Mouse (Mus musculus): ENCODE measurements around the gene Spock1.

Spock1 gene

DNA sequence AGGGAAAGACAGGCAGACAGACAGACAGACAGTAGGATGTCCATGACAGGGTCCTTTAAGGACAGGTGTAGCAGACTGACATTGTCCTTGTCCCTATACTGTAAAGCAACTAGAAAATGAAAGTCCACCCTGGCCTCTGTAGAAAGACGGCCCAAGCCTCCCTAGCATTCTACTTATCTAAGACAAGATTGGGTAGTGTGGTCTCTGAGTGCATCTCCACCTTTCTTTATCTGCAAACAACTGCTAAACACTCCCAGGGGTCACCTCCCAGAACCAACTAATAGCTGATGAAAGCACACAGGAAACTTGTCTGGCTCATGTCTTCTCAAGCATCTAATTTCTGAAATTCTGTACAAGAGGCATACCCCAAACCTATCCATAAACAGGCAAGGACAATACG is 247.6 kb downstream of the Spock1 start:
- DNase-seq (ENCODE audit: low read depth, low spot score) = no peak

DNA sequence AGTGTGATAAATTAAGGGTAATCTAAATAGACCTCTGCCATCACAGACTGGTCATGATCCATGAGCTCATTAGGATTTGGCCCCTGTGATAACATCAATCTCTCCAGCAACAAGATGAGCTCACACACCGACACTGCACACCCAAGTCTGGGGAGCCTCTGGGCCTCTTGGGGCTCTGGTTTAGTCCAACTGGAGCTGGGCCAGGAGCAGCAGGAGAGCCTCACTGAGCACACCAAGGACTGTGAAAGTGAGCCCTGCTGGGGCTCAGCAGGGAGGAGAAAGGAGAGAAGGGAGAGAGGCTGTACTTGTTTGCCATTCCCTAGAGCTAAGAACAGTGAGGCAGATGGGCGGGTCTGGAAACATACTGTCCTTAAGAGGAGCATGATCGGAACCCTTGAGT is 248.3 kb downstream of the Spock1 start:
- DNase-seq (ENCODE audit: low read depth, low spot score) = no peak

DNA sequence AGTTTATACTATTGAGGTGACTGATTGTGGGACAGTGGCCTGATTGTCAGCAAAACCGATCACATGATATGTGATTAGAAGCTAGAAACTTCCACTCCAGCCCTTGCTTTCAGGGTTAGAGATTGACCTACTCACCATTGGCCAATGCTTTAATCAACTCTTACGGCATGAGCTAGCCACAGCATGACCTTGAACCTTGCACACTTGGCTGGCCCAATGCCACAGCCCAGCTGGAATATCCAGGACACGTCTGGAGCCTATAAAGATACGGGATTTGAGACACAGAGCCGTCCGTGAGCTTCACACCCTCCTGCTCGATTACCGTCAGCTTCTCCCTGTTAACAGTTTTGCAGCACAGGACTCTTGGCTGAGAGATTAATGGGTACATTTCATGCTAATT is 251.5 kb downstream of the Spock1 start:
- no peak for DNase-seq (ENCODE audit: low read depth, low spot score)

DNA sequence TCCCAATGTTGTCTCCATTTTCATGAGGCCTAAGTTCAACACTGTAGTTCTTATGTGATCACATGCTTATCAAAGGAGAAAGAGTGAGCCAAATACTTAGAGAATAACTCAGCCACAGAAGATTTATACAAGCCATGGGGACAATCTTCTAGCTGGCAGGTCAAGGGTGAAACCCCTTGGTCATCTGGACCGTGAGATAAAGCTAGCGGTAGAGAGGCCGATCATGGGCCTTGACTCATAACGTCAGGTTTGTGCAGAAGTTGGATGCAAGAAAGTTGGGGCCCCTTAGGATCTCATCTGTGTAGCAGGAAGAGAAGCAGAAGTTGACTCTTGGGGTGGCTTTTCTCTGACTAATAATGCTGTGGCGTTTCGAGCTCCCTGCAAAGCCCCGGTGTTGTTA is 253.8 kb downstream of the Spock1 start:
- no peak for DNase-seq (ENCODE audit: low read depth, low spot score)

DNA sequence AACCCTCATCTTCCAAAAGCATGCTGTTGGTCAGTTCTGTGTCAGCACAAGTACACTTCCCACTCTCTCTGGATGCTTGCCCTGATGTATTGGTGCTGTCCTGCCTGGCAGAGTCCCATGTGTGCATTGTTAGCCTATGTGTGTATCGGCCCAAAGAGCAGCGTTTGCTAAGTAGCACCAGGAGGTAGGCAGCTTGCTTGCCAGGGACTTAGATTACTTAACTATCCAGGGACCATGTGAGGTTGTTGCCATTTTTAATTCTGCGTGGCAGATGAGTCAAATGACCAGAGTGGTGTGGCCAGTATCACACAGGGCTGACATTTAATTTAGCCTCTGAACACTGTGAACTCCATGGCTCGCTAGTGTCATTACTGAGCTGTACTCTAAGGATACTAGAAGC is 256.9 kb downstream of the Spock1 start:
- DNase-seq (ENCODE audit: low read depth, low spot score) = no peak

DNA sequence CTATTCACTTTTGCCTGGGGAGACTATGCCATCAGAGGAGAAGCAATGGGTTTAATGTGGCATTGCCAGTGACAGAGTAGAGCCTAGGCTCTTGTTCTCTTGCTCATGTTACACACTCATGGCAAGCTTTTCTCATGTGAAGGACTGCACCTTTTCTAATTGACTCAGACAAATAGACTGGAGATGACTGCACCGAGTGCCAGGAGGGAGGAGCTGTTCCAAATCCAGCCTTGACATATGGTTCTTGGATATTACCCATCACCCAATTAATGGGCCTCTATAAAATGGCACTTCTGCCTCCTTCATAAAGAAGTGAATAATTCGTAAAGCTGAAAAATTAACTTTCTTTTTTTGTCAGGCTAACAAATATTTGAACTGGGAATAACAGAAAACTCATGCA is 259.3 kb downstream of the Spock1 start:
- DNase-seq (ENCODE audit: low read depth, low spot score) = no peak

DNA sequence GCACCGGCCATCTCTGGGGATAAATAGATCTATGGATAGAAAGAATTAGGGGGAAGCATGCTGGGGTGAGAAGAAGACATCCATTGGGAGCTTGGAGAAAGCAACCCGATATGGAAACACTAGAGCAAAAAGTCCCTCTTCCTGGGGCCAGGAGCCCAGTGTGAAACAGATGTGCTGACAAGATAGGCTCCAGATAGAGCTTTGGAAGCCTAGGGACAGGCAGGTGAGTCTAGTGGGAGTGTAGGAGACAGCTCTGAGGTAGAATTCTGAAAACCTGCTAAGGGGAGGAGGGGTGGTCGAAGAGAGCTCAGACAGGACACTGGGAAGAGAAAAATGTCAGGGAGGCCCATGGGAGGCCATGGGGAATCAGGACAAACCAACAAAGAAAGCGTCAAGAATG is 260.7 kb downstream of the Spock1 start:
- no peak for DNase-seq (ENCODE audit: low read depth, low spot score)

DNA sequence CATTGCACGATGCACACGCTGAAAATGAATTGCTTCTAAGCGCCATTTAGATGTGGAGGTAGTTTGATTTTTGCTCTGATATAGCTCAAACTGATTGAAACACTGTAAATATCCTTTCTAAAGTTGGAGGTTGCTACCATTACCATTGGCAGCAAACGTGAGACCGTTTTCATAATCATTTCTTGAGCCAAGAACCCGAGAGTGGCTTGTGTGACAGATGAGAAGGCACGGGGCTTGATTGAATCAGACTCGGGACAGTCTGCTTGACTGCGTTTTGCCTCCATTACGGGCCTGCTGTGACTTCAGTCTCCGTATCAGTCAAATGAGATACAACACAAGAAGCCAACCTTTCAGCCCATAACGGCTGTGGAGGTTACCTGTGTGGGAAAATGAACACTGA is 265.1 kb downstream of the Spock1 start:
- no peak for DNase-seq (ENCODE audit: low read depth, low spot score)

DNA sequence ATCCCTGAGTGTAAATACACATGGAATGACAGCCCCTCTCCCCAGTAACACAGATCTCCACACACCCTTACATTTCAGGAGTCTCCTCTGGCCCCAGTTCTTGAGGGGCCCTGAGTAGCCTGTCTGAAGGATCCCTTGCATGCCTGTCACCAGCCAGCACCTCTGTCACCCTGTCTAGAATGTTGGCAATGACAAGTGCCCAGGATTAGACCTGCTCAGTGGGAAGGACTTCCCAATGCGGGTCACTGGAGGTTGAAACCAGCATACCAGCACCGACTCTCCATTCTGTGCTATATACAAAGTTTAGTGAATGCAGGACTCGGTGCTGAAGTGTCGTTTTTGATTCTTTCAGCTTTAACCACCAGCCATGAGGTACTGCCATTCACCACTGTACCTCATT is 266.5 kb downstream of the Spock1 start:
- DNase-seq (ENCODE audit: low read depth, low spot score) = no peak

DNA sequence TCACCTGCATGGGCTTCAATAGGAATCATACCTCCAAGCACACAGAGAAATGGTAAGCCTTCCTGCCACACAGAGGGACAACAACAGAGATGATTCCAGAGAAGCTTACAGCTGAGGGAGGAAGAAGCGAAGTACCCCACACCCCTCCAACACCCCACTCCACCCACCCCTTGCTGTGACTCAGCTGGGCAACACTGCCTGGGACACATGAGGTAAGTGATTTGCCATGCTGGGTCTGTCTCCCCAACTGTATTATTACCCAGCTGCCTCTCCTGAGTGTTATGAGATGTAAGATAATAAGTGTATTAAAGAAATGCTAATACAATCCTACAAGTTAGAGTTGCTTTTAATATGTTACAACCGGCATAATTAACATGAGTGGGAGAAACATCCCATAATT is 267.2 kb downstream of the Spock1 start:
- DNase-seq (ENCODE audit: low read depth, low spot score) = no peak

DNA sequence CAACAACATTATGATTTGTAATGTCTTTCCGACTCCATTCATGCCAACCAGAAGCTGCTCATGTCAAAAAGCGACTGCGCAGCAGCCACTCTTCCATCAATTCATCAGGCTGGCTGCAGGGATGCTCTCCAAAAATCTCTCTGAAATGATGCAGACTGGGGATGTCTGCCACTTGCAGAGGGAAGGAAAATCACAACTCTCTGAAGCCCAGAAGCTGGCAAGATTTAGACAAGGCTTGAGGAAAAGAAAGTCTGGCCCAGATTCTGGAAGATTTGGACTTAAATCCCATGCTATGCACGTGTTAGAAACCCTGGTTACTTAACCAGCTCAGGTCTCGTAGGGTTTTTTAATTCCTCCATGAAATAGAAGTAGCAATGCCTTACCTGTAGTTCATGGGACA is 269.3 kb downstream of the Spock1 start:
- DNase-seq (ENCODE audit: low read depth, low spot score) = no peak

DNA sequence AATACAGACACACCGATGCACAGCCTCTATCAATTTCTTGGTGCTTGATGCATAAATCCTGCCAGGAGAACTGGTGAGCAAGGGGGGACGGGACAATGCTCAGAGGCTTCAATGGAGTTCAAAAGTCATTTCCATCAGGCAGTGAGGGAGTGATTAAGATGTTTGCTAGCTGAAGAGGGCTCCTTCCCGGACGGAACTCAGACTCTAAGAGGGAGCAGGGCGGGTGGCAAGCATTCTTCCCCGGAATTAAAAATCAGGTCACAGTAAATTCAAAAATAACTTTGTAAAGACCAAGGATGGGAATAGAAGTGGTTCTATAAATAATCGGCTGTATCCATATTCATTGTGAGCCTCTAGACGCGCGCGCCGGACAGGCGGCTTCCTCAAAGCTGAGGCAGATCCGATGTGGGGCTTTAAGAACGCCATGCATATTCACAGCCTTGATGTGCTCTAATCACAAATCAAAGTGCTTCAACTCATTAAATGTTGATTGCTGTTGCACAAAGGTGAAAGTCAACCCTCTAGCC is 270.5 kb downstream of the Spock1 start:
- no peak for DNase-seq (ENCODE audit: low read depth, low spot score)

DNA sequence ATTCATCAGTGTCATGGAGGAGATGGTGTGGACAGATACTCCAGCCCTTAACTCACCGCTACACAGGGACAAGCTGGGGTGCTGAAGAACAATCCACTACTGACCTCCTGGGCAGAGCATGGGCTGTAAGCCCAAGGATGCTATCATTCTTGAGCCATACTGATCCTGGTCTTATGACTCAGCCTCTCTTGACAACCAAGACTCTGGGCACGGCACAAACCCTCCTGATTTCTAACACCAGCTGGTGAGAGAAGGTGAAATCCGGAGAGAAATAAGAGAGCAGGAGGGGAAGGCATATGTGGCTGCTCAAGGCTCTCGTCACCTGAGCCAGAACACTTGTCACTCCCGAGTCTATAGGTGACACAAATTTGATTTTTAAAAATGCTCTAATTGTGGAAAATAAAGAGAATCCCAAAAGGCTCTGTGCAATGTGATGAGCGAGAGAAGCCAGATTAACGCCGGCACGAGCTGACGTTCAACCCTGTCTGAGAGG is 271.0 kb downstream of the Spock1 start:
- peak; percentile 7 for DNase-seq (ENCODE audit: low read depth, low spot score)

DNA sequence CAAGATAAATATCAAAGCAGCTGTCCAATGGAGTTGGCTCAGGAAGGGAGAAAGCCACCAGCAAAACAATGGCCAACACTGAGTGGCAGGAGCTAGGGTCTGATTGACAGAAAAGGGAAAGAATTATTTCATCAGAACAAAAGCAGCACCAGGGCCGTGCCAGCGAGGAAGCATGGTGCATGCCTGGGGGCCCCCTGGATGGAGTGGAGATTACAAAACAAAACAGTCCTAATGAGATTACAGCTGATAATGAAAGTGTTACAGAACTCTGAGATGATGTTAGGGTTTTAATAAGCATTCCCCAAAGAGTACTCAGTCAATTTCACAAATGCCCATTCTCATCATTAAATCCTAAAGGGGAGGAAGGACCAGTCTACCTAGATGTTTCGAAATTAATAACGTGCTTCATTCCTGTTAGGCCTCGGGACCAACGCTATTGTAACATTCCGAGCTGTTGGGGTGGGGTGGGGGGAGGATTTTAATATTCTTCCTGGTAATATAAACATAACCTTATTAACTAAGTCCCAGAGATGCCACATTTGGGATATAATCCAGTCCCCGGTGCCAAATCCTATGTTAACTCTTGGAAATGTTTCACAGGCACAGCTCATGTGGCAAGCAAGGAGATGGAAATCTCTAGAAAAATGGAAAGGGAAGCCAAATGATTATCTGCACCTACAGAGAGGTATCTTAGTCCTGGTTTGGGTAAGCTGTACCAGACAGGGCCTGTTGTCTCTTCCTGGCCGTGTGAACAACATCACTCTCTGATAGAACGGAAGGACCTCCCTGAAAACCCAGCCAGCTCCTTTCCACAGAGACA is 271.7 kb downstream of the Spock1 start:
- DNase-seq (ENCODE audit: low read depth, low spot score) = no peak

DNA sequence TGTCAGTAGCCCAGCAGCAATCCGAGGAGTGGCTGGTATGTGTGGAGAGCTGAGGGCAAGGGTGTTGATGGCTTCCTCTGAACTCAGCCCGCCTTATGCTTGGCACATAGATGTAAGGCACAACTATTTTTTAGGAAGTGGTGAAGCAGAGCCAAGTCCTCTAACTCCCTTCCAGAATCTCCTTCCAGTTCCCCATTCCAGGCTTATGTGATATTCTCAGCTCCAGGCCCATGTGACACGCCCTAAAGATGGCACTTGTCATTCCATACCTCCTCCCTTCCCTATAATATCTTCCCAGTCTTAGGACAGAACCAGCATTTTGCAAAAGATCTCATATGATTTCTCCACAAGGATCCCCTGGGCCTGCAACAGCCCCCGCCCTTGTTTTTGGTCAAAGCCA is 277.6 kb downstream of the Spock1 start:
- no peak for DNase-seq (ENCODE audit: low read depth, low spot score)

DNA sequence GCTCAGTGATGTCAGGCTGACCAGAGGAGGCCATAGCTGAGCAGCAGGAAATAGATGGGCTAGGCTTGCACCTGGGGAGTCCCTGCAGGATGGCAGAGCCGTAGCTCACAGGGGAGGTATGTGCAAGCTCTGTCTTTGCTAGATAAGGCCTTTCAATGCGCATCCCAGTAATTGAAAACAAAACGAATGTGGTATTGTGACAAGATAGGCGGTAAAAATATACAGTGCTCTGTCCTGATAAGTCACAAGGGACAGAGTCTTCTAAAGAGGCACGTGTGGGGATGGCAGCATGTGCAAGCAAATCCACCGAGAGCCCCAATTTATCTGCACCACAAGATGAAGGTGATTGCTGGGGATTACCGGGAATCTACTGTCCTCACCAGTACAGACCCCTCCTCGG is 279.9 kb downstream of the Spock1 start:
- DNase-seq (ENCODE audit: low read depth, low spot score) = no peak

DNA sequence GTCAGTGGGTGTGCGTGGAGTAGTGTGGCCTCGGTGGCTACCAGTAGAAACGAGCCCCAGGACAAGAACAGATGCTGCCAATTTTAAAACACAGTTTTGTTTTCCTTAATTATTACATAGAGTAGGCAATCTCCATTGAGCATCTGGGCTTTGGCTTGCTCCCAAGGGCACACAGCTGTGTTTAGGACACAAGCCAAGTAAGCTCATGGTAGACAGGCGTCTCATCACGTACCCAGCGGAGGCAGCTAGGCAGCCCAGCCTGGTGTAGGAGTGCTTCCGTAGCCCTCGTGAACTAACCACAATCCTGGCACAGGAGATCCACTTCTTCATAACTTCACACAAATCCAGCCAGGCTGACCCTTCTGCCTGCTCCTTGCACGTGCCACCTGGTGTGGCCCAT is 281.7 kb downstream of the Spock1 start:
- DNase-seq (ENCODE audit: low read depth, low spot score) = no peak

DNA sequence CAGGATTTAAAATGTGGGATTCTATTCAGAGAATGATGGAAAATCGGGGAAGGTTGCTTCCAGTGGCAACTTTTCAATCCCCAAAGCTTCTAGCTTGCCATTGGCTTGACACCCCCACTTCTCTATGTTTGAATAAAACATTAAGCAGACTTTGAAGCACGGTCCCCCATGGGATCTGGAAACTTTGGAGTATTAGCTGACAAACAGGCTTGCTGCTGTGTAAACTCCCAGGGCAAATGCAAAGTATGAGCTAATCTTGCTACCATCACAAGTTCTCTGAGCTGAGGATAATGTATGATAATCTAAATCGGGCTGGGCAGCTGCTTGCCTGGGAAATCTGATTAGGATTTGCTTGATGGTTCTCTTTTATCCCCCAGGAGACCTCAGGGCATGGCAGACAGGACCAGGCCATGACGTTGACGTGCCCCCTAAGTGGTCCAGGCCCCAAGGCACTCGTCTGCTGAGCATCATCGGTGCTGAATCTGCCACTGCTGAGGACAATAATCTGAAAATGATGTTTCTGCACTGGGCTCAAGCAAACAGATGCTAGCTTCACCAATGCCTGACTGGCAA is 284.1 kb downstream of the Spock1 start:
- DNase-seq (ENCODE audit: low read depth, low spot score) = no peak

DNA sequence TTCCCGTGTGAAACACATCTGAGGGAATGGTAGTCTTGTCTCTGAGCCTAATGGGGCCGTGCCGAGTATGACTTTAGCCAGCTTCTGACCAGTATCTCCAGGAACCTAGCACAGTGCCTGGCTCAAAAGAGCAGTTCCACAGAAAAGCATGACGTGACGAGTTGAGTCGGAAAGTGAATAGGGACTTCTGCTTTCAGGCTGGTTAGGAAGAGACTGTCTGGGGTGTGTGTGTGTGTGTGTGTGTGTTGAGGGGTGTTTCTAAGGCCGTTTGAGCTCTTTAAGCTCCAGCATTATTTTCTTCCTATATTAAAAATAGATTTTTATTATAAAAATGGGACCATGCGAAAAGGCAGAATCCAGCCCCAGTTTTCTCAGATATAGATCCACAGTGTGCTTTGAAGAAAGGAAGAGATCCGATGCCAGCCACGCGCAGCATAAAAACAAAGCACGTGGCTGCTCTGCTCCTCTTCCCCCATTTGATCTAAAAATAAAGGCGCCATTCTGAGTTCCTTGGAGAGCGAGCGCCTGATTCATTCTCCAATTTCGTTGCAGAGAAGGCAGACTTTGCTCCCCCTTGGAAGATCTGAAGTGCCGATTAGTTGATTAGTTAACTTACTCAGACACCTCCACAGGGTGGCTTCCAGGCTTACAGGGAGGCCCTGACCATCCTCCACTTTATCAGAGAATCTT is 288.9 kb downstream of the Spock1 start:
- no peak for DNase-seq (ENCODE audit: low read depth, low spot score)

DNA sequence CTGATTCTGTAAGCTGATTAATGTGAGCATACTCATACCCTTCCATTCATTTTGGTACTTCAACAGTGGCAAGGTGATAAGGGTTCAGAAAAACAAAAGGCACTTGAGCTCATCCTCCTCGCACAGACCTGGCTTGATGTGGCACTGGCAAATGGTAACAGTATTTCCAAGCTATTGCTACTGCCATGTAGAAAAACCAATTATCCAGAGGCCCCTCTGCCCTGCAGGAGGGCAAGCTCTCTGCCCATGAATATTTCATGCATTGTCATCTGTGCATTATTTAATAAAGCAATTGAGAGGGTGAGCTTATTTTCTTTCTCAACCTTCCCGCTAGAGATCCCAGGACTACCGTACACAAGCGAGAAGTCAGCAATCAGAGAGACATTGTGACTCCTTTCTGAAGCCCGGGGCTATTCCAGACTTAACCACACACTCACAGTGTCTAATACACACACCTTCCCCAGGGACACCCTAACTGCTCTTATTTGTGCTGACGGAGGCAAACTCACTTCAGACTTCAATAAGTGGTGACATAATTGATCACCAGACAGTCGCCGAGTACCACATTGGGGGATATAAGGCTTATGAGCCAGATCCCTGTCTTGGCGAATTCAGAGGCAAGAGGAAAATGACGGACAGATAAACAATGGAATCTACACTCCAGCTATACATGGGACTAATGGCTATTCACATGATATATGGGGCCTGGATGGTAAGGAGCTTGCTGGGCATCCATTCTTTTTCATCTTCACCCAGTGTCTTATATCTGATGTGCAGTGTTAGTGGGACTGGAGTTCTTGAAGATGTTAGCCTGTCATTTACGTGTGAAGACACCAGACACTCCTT is 296.6 kb downstream of the Spock1 start:
- DNase-seq (ENCODE audit: low read depth, low spot score) = peak; percentile 44

DNA sequence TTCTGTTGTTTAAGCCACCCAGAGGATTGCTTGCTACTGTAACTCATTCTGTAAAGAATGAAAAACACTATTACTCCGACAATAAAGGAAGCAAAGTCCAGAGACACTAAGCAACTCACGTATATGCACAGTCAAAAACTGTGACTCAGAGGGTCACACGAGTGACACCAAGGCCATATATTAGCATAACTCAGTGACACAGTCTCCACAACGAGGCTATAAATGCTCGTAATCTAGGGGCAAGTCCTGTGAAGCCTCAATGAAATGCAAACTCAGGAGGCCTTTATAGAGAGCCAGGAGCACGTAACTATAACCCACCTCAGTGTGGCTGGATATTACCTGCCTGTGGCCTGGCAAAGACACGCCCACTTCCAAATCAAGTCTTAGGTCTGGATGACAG is 298.2 kb downstream of the Spock1 start:
- DNase-seq (ENCODE audit: low read depth, low spot score) = no peak

DNA sequence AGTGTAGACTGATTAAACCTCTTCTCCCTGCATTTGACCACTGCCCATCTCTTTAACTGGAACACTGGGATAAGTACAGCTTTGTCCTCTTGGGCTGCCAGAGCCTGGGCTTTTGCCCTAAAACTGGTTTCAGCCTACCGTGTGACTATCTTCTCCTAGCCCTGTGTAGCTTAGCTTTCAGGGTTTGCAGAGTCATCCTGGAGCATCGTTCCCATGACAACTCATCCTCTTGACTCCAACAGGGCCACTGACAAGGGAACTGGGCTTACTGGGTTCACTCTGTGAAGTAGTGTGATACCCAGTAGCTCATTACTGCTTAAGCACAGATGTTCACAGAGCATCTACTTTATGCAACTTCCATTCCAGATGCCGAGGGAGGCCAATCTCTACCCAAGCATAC is 303.7 kb downstream of the Spock1 start:
- no peak for DNase-seq (ENCODE audit: low read depth, low spot score)

Data from mesoderm, embryonic 11.5 days (tissue).